Mouse (Mus musculus) mesoderm, embryonic 11.5 days (tissue): ENCODE measurements around the gene Atp8b3.
A peak's percentile ranks its signal among the peaks of the same experiment; 100 is the strongest.

ENCODE experiments used
- DNase-seq: peaks from one replicate; pipeline ENCODE4 v3.0.0-alpha.2; 2012; ENCODE audit warnings: low read depth, low spot score

Atp8b3 gene

DNA sequence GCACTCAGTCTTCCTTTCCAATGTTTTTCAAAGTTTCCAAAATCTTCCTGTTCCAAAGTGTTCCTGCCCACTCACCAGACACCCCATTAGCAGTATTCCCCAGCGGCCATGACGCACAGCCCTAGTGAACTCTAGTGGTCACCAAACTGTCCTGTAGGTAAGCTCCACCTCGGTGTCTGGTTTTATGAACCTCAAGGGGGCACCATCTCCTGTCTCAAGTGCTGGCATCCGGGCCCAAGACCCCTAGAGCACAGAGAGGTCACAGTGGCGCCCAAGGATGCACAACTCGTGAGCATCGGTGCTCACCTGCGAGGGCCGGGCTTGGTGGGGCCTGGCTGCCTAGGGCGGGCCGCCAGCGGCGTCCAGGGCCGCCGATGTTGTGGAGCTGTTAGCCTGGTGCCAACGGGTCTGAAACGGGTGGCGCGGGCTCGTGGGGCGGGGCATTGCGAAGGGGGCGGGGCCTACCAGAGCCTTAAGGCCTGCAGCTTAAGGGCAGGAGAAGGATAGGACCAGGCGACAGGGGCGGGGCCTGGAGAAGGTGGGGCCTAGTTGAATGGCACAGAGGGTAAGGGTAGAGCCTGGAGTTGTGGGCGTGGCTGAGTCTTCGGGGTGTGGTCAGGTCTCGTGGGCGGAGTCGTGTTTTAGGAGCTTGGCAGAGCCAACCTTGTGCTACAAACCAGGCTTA lies at the start of gene Atp8b3:
TSS of gene Atp8b3 (minus strand) at position 415 of the 685 bp plus-strand sequence.
- DNase-seq, result peak; percentile 79

DNA sequence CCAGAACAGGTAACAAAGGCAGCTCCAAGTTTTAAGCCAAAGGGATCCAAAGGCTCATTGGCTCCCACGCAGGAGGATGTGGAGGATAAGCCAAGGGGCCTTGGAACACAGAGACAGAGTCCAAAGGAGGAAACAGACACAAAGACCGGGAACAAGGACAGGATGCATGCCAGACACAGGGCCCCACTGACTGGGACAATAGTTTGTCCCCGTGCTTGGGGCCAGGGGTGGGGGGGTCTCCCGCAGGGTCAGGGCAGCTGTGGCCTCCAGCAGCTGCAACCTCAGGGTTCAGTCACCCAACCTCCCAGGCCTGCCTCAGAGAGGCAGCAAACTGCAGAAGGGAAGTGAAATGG lies 48.4 kb upstream of the Atp8b3 start:
- DNase-seq, result peak; percentile 35

GRCm38 (mm10) chr10:80586407-80587304 lies 47.7 kb upstream of the Atp8b3 start:
- DNase-seq, result no peak

GRCm38 (mm10) chr10:80585581-80585980 lies 46.7 kb upstream of the Atp8b3 start:
- DNase-seq, result no peak

DNA sequence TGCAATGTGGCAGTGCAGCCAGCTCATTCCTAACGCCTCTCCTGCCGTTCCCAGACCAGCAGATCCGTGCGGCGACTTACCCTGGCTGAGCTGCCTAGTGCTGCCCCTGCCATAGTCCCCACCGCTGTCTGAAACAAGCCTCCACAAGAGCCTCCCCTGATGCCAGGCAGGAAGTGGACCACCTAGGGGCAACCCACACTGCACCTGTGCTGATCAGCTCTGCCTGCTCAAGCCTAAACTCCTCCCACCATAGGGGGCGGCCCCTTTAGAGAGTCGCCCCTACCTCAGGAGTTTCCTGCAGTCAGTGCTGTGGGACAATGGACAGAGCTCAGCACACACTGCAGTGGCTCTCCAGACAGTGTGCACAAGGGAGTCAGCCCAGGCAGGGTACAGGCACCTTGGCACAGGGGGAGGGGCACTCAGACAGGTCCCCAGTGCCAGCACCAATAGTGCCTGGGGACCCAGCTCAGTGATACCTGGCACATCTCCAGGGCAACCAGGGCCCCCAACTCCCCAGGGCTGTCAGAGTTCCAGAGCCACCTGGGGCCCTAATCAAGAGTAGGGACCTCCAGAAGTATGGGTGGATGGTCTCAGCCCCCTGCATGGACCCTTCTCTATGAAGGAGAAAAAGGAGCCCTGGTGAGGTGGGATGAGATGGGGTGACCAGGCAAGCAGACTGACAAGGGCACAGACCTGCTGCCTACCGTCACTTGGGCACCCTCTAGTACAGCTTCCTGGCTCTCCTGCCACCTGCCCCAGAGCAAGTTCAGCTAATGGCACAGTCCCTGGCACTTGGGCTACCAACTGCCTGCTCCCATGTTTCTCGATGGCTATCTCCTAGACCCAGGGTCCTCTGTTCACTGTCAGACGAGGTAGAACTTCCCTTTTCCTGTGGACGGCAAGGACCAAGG lies 46.0 kb upstream of the Atp8b3 start:
- no peak for DNase-seq

- DNase-seq, result no peak
Observed at GRCm38 (mm10) chr10:80584045-80584488, 45.1 kb upstream of the Atp8b3 start.

- DNase-seq, result no peak
Observed at GRCm38 (mm10) chr10:80583047-80583446, 44.1 kb upstream of the Atp8b3 start.

- DNase-seq, result peak; percentile 72
Observed at GRCm38 (mm10) chr10:80578911-80579310, 40.0 kb upstream of the Atp8b3 start.

DNA sequence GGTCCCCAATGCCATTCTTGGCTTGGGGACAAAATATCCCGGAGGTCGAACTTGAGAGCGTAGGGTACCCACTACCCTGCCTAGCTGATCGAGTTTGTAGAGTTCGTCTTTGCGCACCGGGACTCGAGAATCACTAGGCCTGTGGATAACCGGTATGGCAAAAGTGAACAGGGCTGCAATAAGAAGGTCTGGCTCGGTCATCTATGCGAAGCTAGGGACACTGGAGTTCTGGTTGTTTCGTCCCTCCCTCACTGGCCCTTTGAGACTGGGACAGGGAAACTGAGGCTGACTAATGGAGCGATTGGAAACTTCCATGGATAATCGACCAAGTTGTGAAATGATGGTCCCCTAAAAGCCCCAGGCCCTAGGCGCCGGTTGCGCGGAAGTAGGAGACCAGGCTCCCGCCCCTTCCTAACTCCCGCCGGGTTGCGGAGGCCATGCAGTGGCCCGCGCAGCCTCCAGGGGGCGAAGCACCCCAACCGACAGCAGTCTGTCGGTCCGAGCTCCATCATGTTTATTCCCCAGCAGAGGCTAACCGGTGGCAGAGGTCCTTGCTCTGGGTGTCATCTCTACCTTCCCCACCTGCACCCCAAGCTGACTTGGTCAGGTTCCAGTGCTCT lies 39.3 kb upstream of the Atp8b3 start:
- DNase-seq, result peak; percentile 89

- DNase-seq, result peak; percentile 94
Observed at GRCm38 (mm10) chr10:80577195-80578130, 38.5 kb upstream of the Atp8b3 start, which contains the start of gene Klf16. Klf16 (minus strand) TSS chr10:80577321.

- DNase-seq, result peak; percentile 50
Observed at GRCm38 (mm10) chr10:80576351-80577194, 37.6 kb upstream of the Atp8b3 start.

DNA sequence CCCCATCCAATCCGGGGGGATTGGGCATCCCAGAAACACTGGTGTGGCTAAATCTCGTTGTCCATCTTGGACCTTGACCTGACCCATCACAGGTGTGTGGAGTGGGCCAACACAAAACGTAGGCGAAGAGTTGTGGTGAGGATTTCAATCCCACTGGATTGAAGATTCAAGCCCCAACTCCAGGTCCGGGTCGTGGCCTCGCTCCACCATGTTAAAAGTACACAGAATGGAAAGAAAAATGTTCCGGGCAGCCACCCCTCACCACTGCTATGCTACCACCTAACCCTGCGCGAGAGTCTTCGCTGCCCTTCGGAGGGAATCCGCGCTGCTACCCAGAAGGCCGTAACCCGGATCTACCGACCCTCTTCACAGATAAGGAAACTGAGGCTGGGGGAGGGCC lies 37.0 kb upstream of the Atp8b3 start:
- no peak for DNase-seq

DNA sequence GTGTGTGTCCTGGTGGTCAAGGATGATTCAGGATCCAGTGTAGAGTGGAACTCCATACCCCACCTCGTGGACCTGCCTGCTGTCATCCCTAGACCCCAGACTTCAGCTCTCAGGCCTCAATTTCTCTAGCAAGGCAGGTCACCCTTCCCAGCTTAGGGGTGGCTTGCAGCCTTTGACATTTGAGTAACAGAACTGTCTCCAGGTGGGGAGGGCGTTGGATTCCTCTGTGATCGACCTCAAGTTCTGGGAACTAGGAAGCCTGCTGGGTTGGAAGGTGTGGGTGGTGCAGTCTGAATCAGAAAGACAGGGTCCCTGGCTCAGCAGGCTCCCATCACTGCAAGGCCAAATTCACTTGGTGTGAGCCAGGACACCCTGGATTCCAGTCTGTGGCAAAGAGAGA lies 36.0 kb upstream of the Atp8b3 start:
- DNase-seq, result no peak

DNA sequence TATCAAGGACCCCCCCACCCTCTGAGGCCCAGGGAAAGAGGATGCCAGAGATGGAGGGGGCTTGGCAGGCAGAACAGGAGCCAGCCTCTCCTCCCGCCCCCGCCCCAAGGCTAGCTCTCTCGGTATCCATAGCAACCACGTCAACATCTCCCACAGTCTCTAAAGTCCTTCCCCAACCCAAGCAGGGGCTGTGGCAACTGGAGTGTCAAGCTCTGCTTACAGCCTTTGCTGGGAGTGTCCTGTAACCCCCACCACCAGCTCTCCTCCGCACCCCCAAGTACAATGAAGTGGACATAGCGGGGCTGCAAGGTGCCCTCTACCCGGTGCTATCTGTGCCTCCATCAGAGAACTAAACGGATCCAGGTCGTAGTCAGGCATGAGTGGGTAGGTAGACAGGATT lies 35.0 kb upstream of the Atp8b3 start:
- peak; percentile 17 for DNase-seq

DNA sequence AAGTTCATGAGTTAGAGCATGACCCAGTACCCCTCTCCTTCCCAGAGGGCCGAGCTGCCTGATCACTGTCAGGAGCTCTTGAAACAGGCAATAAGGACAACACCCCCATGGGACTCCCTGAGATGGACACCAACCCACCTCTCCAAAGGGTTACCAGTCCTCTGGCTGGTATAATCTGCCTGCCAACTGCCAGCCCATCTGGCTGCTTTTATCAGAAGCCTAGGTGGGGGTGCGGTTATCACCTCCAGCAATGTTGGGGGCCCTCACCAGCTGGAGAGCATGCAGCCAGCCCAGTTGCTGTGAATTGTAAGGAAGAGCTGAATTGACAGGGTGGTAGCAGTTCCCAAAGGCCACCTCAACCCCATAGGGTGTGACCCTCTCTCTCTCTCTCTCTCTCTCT lies 33.6 kb upstream of the Atp8b3 start:
- DNase-seq, result no peak

- DNase-seq, result peak; percentile 34
Observed at GRCm38 (mm10) chr10:80570871-80571836, 32.2 kb upstream of the Atp8b3 start.

DNA sequence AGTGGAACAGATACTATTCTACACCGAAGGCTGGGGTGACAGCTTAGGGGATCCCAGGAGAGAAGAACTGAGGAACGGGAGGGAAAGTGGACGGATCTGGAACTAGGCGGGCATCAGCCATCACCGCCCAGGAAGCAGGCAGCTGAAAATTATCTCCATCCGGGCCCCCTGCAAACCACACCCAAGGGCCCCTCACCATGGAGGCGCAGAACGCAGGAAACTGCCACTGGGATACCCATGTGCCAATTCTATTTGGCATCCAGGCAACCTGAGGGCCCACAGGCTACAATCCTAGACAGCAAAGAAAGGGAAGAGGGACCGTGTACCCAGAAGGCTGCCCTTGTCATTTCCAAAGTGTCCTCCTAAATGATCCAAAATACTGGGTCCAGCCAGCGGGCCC lies 31.5 kb upstream of the Atp8b3 start:
- DNase-seq, result no peak

DNA sequence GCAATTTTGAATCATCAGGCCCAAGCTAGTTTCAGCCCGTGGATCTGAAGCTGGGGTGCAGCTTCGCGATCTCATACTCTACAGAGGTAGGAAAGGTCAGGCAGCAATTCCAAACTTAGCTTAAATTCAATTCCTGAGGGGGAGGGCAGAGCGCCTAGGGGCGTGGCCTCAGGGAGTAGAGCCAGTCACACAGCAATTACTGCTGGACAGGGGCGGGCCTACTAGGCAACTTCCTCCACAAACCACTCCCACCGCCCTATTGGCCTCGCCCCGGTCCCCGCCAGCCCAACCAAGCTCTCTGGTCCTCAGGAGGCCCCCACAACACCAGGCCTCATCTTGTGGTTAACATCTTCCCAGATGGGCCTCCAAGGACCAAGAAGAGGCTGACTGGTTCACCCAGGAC lies 30.7 kb upstream of the Atp8b3 start:
- peak; percentile 41 for DNase-seq
